Mouse (Mus musculus): ENCODE results near the gene H2al1c.
"Not testable (repeated sequence)": the region's sequence is repeated elsewhere in the genome, so short reads cannot be mapped to it uniquely, and the experiment has no call there.

H2al1c gene

GRCm38 (mm10) chrX:11305355-11305754 is at the start of gene H2al1c:
TSS of gene H2al1c (plus strand) at chrX:11305655.
- DNase-seq (ENCODE audit: extremely low read depth, low read depth, low spot score), result not testable (repeated sequence)

GRCm38 (mm10) chrX:11264918-11265317 is 40.5 kb upstream of the H2al1c start:
- no peak for DNase-seq (ENCODE audit: extremely low read depth, low read depth, low spot score)

GRCm38 (mm10) chrX:11267791-11268190 is 37.7 kb upstream of the H2al1c start:
- DNase-seq (ENCODE audit: extremely low read depth, low read depth, low spot score), result no peak

DNA sequence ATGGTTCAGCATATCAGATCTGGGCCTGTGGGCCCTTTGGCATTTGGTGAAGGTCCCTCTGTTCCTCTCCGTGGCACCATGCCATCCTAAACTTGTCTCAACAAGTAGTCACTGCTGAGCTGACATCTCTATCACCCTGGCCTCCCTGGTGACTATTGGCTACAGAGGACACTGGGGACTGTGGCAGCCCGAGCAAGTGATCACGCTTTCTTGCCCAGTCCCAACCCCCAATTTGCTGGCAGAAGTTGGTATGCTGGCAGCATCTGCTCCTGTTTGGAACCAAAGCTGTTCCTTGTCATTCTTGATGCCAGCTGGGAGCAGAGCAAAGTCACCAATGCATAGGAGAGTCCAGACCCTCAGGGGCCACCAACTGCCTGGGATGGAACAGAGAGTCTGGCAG is 36.4 kb upstream of the H2al1c start:
- peak; percentile 34 for DNase-seq (ENCODE audit: extremely low read depth, low read depth, low spot score)

DNA sequence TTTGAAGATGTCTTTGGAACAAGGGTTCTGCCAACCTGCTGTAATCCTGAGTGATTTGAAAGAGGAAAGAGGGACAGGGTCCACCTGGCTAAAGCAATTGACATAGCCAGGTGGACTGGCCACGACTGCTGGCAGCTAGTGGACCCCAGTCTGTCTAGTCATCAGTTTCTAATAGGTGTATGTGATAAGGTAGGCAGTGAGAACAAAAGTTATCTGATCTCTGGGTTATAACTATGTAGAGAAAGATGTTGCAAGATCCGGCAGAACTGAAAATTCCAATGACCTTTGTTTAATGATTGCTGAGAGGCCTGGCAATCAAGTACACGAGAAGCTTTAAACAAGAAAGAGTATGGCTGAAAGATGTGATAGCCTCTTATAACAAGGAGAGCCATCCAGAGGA is 32.3 kb upstream of the H2al1c start:
- no peak for DNase-seq (ENCODE audit: extremely low read depth, low read depth, low spot score)

DNA sequence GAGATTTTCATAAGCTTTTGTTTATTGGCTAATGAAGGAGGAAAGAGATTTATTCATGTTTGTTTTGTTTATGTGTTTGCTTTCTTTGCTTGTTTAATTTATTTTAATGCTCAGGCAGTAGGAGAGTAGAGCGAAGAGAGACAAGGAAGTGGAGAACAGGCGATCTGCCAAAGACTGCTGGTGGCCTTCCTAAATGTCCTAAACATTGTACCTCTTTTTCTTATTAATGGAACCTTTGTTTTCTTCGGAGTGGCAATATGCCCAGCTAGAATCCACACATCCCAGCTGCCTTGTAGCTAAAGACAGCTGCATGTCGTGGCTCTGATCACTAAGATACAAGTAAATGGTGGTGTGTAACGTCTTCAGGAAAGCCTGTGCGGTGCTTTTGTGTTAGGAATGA is 28.4 kb upstream of the H2al1c start:
- DNase-seq (ENCODE audit: extremely low read depth, low read depth, low spot score), result no peak

DNA sequence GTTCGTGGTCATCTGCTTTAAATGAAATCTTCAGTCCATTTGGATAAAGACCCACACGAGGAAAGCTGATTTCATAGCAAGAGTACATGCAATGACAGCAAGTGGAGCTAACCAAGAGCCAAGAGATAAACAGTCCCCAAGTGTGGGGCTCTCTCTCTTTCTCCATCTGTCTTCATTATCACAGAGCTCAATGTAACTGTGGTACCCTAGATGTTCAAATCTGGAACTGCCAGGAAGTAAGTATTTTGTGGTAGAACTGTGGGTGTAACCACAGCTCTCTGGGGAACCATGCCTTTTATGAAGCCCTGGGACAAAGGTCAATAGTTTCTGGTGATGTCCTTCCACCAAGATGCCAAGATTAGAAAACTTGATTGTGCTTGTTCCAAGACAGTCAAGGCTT is 24.7 kb upstream of the H2al1c start:
- DNase-seq (ENCODE audit: extremely low read depth, low read depth, low spot score), result no peak

GRCm38 (mm10) chrX:11288306-11288882 is 17.1 kb upstream of the H2al1c start:
- no peak for DNase-seq (ENCODE audit: extremely low read depth, low read depth, low spot score)

DNA sequence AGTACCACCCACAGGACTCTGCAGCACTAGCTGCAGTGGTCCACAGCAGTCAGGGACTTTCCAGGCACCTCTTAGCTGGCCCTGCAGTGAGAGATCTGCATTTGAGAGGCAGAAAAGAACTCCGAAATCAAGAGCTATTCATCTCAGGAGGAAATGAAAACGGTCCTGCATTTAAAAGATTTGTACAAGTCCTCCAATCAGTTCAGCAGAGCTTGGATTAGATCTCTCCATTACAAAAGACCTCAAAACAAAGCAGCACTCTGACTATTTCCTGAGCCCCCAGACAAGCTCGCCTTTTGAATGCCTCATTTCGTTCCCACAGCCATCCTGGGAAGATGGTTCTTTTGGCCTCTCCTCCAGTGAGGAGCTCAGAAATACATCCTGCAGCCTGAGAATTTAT is 16.2 kb upstream of the H2al1c start:
- no peak for DNase-seq (ENCODE audit: extremely low read depth, low read depth, low spot score)

GRCm38 (mm10) chrX:11298957-11299356 is 6.5 kb upstream of the H2al1c start, which contains the start of gene H2al1a:
TSS of gene H2al1a (plus strand) at chrX:11299257.
- not testable (repeated sequence) for DNase-seq (ENCODE audit: extremely low read depth, low read depth, low spot score)

GRCm38 (mm10) chrX:11302132-11302531 is 3.3 kb upstream of the H2al1c start, which contains the start of gene H2al1b:
TSS of gene H2al1b (plus strand) at chrX:11302432.
- DNase-seq (ENCODE audit: extremely low read depth, low read depth, low spot score), result not testable (repeated sequence)

- DNase-seq (ENCODE audit: extremely low read depth, low read depth, low spot score), result not testable (repeated sequence)
Measured at GRCm38 (mm10) chrX:11308524-11308923, 3.1 kb downstream of the H2al1c start, which contains the start of gene H2al1d. TSS of gene H2al1d (plus strand) at chrX:11308824.

GRCm38 (mm10) chrX:11311634-11312033 is 6.2 kb downstream of the H2al1c start, which contains the start of gene H2al1e:
TSS of gene H2al1e (plus strand) at chrX:11311934.
- not testable (repeated sequence) for DNase-seq (ENCODE audit: extremely low read depth, low read depth, low spot score)

DNA sequence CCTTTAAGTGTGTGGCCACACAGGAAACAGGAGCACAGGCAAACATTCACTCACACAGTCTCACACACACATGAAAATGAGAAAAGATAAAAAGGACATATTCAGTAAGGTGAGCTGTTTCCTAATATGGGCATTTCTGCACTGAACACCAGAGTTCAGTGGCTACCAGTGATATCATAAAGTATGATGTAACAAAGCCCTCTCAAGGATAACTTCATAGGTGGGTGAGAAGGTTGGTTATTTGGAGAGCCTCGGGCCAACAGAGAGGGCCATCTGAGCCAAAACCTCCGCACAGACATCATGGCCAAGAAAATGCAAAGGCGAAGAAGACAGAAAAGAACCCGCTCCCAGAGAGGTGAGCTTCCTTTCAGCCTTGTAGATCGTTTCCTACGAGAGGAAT is 9.4 kb downstream of the H2al1c start, which contains the start of gene H2al1f:
Gene H2al1f (plus strand): TSS at position 301 of the 400 bp plus-strand sequence.
- DNase-seq (ENCODE audit: extremely low read depth, low read depth, low spot score), result not testable (repeated sequence)

DNA sequence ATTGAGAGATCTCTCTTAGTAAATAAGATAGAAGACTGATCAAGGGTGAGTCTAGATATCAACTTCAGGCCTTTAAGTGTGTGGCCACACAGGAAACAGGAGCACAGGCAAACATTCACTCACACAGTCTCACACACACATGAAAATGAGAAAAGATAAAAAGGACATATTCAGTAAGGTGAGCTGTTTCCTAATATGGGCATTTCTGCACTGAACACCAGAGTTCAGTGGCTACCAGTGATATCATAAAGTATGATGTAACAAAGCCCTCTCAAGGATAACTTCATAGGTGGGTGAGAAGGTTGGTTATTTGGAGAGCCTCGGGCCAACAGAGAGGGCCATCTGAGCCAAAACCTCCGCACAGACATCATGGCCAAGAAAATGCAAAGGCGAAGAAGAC is 12.5 kb downstream of the H2al1c start, which contains the start of gene H2al1g:
Gene H2al1g (plus strand): TSS at position 301 of the 400 bp plus-strand sequence.
- not testable (repeated sequence) for DNase-seq (ENCODE audit: extremely low read depth, low read depth, low spot score)

- DNase-seq (ENCODE audit: extremely low read depth, low read depth, low spot score), result not testable (repeated sequence)
Measured at GRCm38 (mm10) chrX:11321192-11321591, 15.7 kb downstream of the H2al1c start, which contains the start of gene H2al1h. TSS of gene H2al1h (plus strand) at chrX:11321492.

GRCm38 (mm10) chrX:11324359-11324758 is 18.9 kb downstream of the H2al1c start, which contains the start of gene H2al1i:
TSS of gene H2al1i (plus strand) at chrX:11324659.
- DNase-seq (ENCODE audit: extremely low read depth, low read depth, low spot score), result not testable (repeated sequence)

- not testable (repeated sequence) for DNase-seq (ENCODE audit: extremely low read depth, low read depth, low spot score)
Measured at GRCm38 (mm10) chrX:11327522-11327921, 22.1 kb downstream of the H2al1c start, which contains the start of gene H2al1j. TSS of gene H2al1j (plus strand) at chrX:11327822.

DNA sequence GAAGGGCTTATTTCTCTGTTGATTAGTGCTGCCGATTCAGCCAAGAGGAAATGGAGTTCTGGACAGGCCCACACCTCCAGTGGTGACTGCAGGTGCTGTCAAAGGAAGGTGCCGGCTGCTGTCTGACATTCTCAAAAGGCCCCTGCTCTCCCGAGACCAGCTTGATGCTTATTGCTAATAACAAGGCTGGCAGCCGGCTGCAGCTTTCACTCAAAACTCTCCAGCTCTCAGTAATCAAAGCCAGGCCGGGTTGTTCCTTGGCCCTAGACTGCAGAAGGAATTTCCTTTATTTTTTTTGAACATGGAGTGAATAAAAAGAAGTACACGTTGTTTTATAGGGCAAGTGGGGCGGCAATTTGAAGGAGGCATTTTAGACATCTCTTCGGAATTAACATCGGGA is 40.3 kb downstream of the H2al1c start:
- no peak for DNase-seq (ENCODE audit: extremely low read depth, low read depth, low spot score)

DNA sequence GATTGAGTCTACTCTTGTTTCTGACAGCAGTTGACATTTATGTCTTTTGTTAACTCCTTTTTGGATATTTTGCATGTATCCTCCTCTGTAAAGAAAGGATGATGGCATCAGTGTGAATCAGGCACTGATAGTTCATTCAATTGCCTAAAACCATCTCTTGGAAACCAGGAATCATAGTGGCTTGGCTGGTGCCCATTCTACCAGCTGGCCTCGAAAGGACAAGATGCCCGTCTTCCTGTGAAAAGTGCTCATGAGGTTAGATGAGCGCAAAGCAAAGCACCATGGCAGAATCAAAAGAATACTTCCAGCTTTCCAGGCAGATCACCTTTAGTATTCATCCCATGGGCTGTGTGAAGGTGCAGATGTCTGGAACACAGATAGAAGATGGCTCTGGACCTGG is 41.3 kb downstream of the H2al1c start:
- DNase-seq (ENCODE audit: extremely low read depth, low read depth, low spot score), result no peak

All from fat pad, adult 2 months (tissue).